Mouse (Mus musculus): ENCODE data around the gene Tnpo3. TPM values are rescaled to one million over a fixed set of nuclear protein-coding genes. Genes with fewer than 3 reads are reported as not detected.

Gene Tnpo3
- polyA plus RNA-seq, 1 experiment from 2014 or later = 99.3 TPM

- H3K9me3 ChIP-seq (ENCODE audit: low read depth, low read length) = no peaks in the 10 kb centered on the region
- no peaks in the 10 kb centered on the region for H3K36me3 ChIP-seq (ENCODE audit: insufficient read depth)
- DNase-seq (peak; percentile 47), ATAC-seq (ENCODE audit: insufficient read depth) (no peak)
- TF ChIP-seq CTCF (IDR thresholded peaks at IDR 0.05; ENCODE audit: low read depth) = peak; percentile 58
- no peak overlapping the region for H3K4me3 ChIP-seq (ENCODE audit: low read depth, low read length)
- no peak overlapping the region for H3K27ac ChIP-seq (ENCODE audit: low read depth)
- H3K4me2 ChIP-seq = no peak overlapping the region
- peaks cover 39% of the 10 kb centered on the region for H3K27me3 ChIP-seq (ENCODE audit: insufficient read depth, low read length)
- H3K4me1 ChIP-seq (ENCODE audit: insufficient read depth) = peaks cover 9% of the 10 kb centered on the region; the same call in 1 of the 2 replicates
- H3K9ac ChIP-seq = no peak overlapping the region
- 68% methylated on average over 6 of the region's 6 CpGs for WGBS
Observed at GRCm38 (mm10) chr6:29525256-29525655, 84.4 kb downstream of the Tnpo3 start.

GRCm38 (mm10) chr6:29524034-29524489, 85.6 kb downstream of the Tnpo3 start:
- peaks cover 4% of the 10 kb centered on the region; the same call in 1 of the 2 replicates for H3K4me1 ChIP-seq (ENCODE audit: insufficient read depth)
- no peak overlapping the region for H3K4me3 ChIP-seq (ENCODE audit: low read depth, low read length)
- DNase-seq (peak; percentile 79), ATAC-seq (ENCODE audit: insufficient read depth) (peak; percentile 69)
- H3K27ac ChIP-seq (ENCODE audit: low read depth) = no peak overlapping the region
- WGBS = 23% methylated on average over 6 of the region's 6 CpGs
- H3K27me3 ChIP-seq (ENCODE audit: insufficient read depth, low read length) = peaks cover 29% of the 10 kb centered on the region
- no peak overlapping the region for H3K9ac ChIP-seq
- H3K9me3 ChIP-seq (ENCODE audit: low read depth, low read length) = no peaks in the 10 kb centered on the region
- no peak for TF ChIP-seq CTCF (IDR thresholded peaks at IDR 0.05; ENCODE audit: low read depth)
- H3K4me2 ChIP-seq = no peak overlapping the region
- no peaks in the 10 kb centered on the region for H3K36me3 ChIP-seq (ENCODE audit: insufficient read depth)

- WGBS = 62% methylated on average over 12 of the region's 12 CpGs
- no peak for ATAC-seq (ENCODE audit: insufficient read depth)
- peak overlapping the region; percentile 36; the same call in 1 of the 2 replicates for H3K27ac ChIP-seq (ENCODE audit: low read depth)
- peaks cover 24% of the 10 kb centered on the region for H3K27me3 ChIP-seq (ENCODE audit: insufficient read depth, low read length)
- DNase-seq = no peak
- H3K4me2 ChIP-seq = no peak overlapping the region
- no peaks in the 10 kb centered on the region for H3K9me3 ChIP-seq (ENCODE audit: low read depth, low read length)
- no peak for TF ChIP-seq CTCF (IDR thresholded peaks at IDR 0.05; ENCODE audit: low read depth)
- H3K4me1 ChIP-seq (ENCODE audit: insufficient read depth) = peaks cover 4% of the 10 kb centered on the region; the same call in 1 of the 2 replicates
- no peak overlapping the region for H3K4me3 ChIP-seq (ENCODE audit: low read depth, low read length)
- no peak overlapping the region for H3K9ac ChIP-seq
- no peaks in the 10 kb centered on the region for H3K36me3 ChIP-seq (ENCODE audit: insufficient read depth)
Observed at GRCm38 (mm10) chr6:29523301-29524033, 86.2 kb downstream of the Tnpo3 start.

GRCm38 (mm10) chr6:29522626-29523300, 86.9 kb downstream of the Tnpo3 start:
- H3K27ac ChIP-seq (ENCODE audit: low read depth) = no peak overlapping the region
- DNase-seq (no peak), ATAC-seq (ENCODE audit: insufficient read depth) (no peak)
- no peaks in the 10 kb centered on the region for H3K9me3 ChIP-seq (ENCODE audit: low read depth, low read length)
- H3K36me3 ChIP-seq (ENCODE audit: insufficient read depth) = no peaks in the 10 kb centered on the region
- peaks cover 4% of the 10 kb centered on the region; the same call in 1 of the 2 replicates for H3K4me1 ChIP-seq (ENCODE audit: insufficient read depth)
- no peak overlapping the region for H3K4me3 ChIP-seq (ENCODE audit: low read depth, low read length)
- no peak overlapping the region for H3K4me2 ChIP-seq
- no peak overlapping the region for H3K9ac ChIP-seq
- 53% methylated on average over 6 of the region's 6 CpGs for WGBS
- H3K27me3 ChIP-seq (ENCODE audit: insufficient read depth, low read length) = peaks cover 17% of the 10 kb centered on the region
- TF ChIP-seq CTCF (IDR thresholded peaks at IDR 0.05; ENCODE audit: low read depth) = no peak

- H3K27me3 ChIP-seq (ENCODE audit: insufficient read depth, low read length) = no peaks in the 10 kb centered on the region
- ATAC-seq (ENCODE audit: insufficient read depth) = peak; percentile 25; the same call in 1 of the 2 replicates
- no peaks in the 10 kb centered on the region; the same call in 1 of the 2 replicates for H3K4me1 ChIP-seq (ENCODE audit: insufficient read depth)
- no peaks in the 10 kb centered on the region for H3K9me3 ChIP-seq (ENCODE audit: low read depth, low read length)
- H3K4me3 ChIP-seq (ENCODE audit: low read depth, low read length) = no peak overlapping the region
- H3K4me2 ChIP-seq = no peak overlapping the region
- WGBS = 5% methylated on average over 5 of the region's 5 CpGs
- no peak overlapping the region for H3K27ac ChIP-seq (ENCODE audit: low read depth)
- no peaks in the 10 kb centered on the region for H3K36me3 ChIP-seq (ENCODE audit: insufficient read depth)
- no peak overlapping the region for H3K9ac ChIP-seq
- TF ChIP-seq CTCF (IDR thresholded peaks at IDR 0.05; ENCODE audit: low read depth) = peak; percentile 90
- peak; percentile 83 for DNase-seq
Observed at GRCm38 (mm10) chr6:29517139-29517538, 92.5 kb downstream of the Tnpo3 start.

GRCm38 (mm10) chr6:29513284-29513683, 96.4 kb downstream of the Tnpo3 start:
- Histone ChIP-seq H3K4me2 (peak overlapping the region; percentile 55), H3K27me3 (ENCODE audit: insufficient read depth, low read length) (no peaks in the 10 kb centered on the region), H3K4me3 (ENCODE audit: low read depth, low read length) (0 out of 2 replicates have a peak overlapping the region, but pooled peaks have one; percentile 3), H3K36me3 (ENCODE audit: insufficient read depth) (no peaks in the 10 kb centered on the region), H3K9ac (no peak overlapping the region), H3K27ac (ENCODE audit: low read depth) (peak overlapping the region; percentile 71; the same call in 1 of the 2 replicates), H3K9me3 (ENCODE audit: low read depth, low read length) (no peaks in the 10 kb centered on the region), H3K4me1 (ENCODE audit: insufficient read depth) (no peaks in the 10 kb centered on the region; the same call in 1 of the 2 replicates)
- DNase-seq (peak; percentile 93), ATAC-seq (ENCODE audit: insufficient read depth) (peak; percentile 84)
- under 1% methylated on average over 11 of the region's 11 CpGs for WGBS
- no peak for TF ChIP-seq CTCF (IDR thresholded peaks at IDR 0.05; ENCODE audit: low read depth)

- no peaks in the 10 kb centered on the region; the same call in 1 of the 2 replicates for H3K4me1 ChIP-seq (ENCODE audit: insufficient read depth)
- H3K27ac ChIP-seq (ENCODE audit: low read depth) = no peak overlapping the region
- H3K9ac ChIP-seq = no peak overlapping the region
- ATAC-seq (ENCODE audit: insufficient read depth) (no peak), DNase-seq (peak; percentile 26)
- no peaks in the 10 kb centered on the region for H3K9me3 ChIP-seq (ENCODE audit: low read depth, low read length)
- no peak overlapping the region for H3K4me3 ChIP-seq (ENCODE audit: low read depth, low read length)
- H3K36me3 ChIP-seq (ENCODE audit: insufficient read depth) = 0 out of 2 replicates have a peak, but pooled peaks cover under 1% of the 10 kb centered on the region
- no peaks in the 10 kb centered on the region for H3K27me3 ChIP-seq (ENCODE audit: insufficient read depth, low read length)
- H3K4me2 ChIP-seq = no peak overlapping the region
- no peak for TF ChIP-seq CTCF (IDR thresholded peaks at IDR 0.05; ENCODE audit: low read depth)
- 42% methylated on average over 2 of the region's 2 CpGs for WGBS
Observed at GRCm38 (mm10) chr6:29509086-29509485, 100.6 kb downstream of the Tnpo3 start.
